Mouse (Mus musculus): ENCODE results near the gene Etv2. TPM values are rescaled to one million over a fixed set of nuclear protein-coding genes. Genes with fewer than 3 reads are reported as not detected.
A peak's percentile ranks its signal among the peaks of the same experiment; 100 is the strongest.

Etv2 gene
- polyA plus RNA-seq, 1 experiment from 2014 or later: not detected

DNA sequence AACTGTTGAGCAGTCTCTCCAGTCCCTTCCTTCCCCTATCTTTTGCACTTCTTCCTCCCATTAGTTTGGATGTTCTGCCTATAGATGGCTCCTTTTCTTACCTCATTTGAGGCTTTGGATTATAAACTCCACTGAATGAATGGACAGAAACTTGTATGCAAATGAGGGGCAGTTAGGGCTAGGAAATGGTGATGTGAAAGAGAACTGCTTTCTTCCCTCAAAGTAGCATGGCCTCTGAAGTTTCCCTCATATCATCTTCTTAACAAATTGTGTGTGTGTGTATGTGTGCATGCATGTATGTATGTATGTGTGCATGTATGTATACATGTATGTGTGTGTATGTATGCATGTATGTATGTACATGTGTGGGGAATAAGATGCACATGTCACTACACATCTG is 6.6 kb downstream of the Etv2 start:
- H3K4me1 ChIP-seq (ENCODE audit: insufficient read depth): 0 out of 2 replicates have a peak, but pooled peaks cover 5% of the 10 kb centered on the region
- peaks cover 6% of the 10 kb centered on the region; the same call in 1 of the 2 replicates for H3K36me3 ChIP-seq (ENCODE audit: insufficient read depth)
- TF ChIP-seq CTCF (IDR thresholded peaks at IDR 0.05; ENCODE audit: low read depth): no peak
- H3K27me3 ChIP-seq (ENCODE audit: insufficient read depth, low read length): peaks cover 20% of the 10 kb centered on the region
- no peak overlapping the region for H3K27ac ChIP-seq (ENCODE audit: low read depth)
- DNase-seq (no peak), ATAC-seq (ENCODE audit: insufficient read depth) (no peak)
- no peak overlapping the region for H3K4me2 ChIP-seq
- H3K9me3 ChIP-seq (ENCODE audit: low read depth, low read length): no peaks in the 10 kb centered on the region
- no peak overlapping the region for H3K4me3 ChIP-seq (ENCODE audit: low read depth, low read length)
- no peak overlapping the region for H3K9ac ChIP-seq

DNA sequence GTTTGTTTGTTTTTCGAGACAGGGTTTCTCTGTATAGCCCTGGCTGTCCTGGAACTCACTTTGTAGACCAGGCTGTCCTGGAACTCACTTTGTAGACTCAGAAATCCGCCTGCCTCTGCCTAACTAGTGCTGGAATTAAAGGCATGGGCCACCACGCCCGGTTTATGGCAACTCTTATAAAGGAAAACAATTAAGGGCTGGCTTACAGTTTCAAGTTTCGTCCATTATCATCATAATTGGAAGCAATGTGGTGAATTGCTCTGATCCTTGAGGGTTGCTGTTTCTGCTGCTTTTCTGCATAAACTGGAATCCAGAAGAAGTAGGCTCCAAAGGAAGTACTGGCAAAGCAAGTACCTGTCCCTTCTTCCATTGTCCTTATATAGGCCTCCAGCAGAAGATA is 9.0 kb downstream of the Etv2 start:
- 72% methylated on average over 5 of the region's 5 CpGs for WGBS
- TF ChIP-seq CTCF (IDR thresholded peaks at IDR 0.05; ENCODE audit: low read depth): no peak
- H3K4me2 ChIP-seq: peak overlapping the region; percentile 68; the same call in 1 of the 2 replicates

DNA sequence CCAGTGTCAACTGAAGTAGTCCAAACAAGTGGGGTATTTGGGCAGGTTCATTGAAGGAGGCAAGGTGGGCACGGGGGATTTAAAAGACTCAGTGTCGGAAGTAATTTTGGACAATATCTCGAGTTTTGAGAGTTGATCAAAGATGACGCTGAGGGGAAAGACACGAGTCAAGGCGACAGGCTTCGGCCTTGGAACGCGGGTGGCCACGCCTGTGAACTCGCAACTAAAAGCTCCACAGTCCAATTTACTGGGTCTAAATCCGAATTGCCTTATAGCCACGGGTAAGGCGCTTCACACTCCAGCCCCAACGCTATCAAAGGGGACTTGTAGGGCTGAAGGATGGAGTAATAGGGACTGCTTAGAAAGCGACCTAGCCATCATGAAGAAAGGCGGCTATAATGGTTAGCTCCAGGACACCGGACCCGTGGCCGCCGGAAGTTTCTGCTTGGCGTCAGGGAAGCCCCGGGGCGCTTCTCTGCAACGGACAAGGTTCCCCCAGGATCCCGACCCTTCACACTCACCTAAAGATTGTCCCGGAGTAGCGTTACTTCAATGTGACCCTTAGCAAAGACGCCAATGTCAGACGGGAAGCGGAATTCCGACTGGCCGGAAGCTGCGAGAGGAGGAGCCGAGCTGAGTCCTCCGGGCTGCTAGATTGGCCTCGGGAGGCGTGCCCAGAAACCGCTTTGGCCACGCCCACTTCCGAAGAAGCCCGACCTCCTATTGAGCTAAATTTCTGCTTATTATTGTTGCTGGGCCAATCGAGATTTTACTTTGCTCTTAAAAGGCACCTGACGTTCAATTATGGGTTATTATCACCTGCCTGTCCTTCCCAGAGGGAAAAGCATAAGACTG is 9.9 kb downstream of the Etv2 start, which contains the start of gene Cox6b1:
Cox6b1 (minus strand) TSS at position 622 of the 855 bp plus-strand sequence.
- H3K9ac ChIP-seq: peak within 1 kb of the TSS; percentile 89
- H3K27ac ChIP-seq (ENCODE audit: low read depth): peak within 1 kb of the TSS; percentile 25; the same call in 1 of the 2 replicates
- peak; percentile 96 for ATAC-seq (ENCODE audit: insufficient read depth)
- H3K9me3 ChIP-seq (ENCODE audit: low read depth, low read length): no peaks in the 10 kb centered on the region
- H3K27me3 ChIP-seq (ENCODE audit: insufficient read depth, low read length): no peaks in the 10 kb centered on the region
- peak within 1 kb of the TSS; percentile 91 for H3K4me3 ChIP-seq (ENCODE audit: low read depth, low read length)
- WGBS: 2% methylated on average over 44 of the region's 44 CpGs
- no peak for TF ChIP-seq CTCF (IDR thresholded peaks at IDR 0.05; ENCODE audit: low read depth)
- peaks cover 35% of the 10 kb centered on the region for H3K36me3 ChIP-seq (ENCODE audit: insufficient read depth)
- peak within 1 kb of the TSS; percentile 68 for H3K4me2 ChIP-seq
- 0 out of 2 replicates have a peak, but pooled peaks cover 5% of the 10 kb centered on the region for H3K4me1 ChIP-seq (ENCODE audit: insufficient read depth)
- peak; percentile 97 for DNase-seq

More for the DNA sequence above, 9.0 kb downstream of the Etv2 start:
- Histone ChIP-seq H3K36me3 (ENCODE audit: insufficient read depth) (peaks cover 29% of the 10 kb centered on the region), H3K4me3 (ENCODE audit: low read depth, low read length) (peak overlapping the region; percentile 91; the same call in 1 of the 2 replicates), H3K9me3 (ENCODE audit: low read depth, low read length) (no peaks in the 10 kb centered on the region), H3K27ac (ENCODE audit: low read depth) (no peak overlapping the region), H3K4me1 (ENCODE audit: insufficient read depth) (0 out of 2 replicates have a peak, but pooled peaks cover 5% of the 10 kb centered on the region), H3K27me3 (ENCODE audit: insufficient read depth, low read length) (no peaks in the 10 kb centered on the region; the same call in 1 of the 2 replicates), H3K9ac (no peak overlapping the region)
- ATAC-seq (ENCODE audit: insufficient read depth) (no peak), DNase-seq (no peak)

DNA sequence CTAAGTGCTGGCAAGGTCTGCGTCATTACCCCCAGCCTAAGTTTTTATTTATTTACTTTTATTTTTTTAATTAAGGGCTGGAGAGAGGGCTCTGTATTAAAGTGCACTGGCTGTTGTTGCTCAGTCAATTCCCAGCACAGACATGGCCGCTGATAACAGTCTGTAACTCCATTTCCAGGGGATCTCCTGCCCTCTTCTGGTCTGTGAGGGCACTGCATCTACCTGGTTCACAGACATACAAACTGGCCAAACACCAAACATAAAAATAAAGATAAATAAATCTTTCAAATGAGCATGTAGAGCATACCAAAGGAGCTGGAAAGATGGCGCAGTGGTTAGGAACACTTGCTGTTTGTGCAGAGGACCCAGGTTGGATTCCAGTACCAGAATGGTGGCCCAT is 16.4 kb downstream of the Etv2 start:
- peaks cover 80% of the 10 kb centered on the region for H3K36me3 ChIP-seq (ENCODE audit: insufficient read depth)
- no peak overlapping the region for H3K9ac ChIP-seq
- H3K4me2 ChIP-seq: no peak overlapping the region
- peak; percentile 61 for TF ChIP-seq CTCF (IDR thresholded peaks at IDR 0.05; ENCODE audit: low read depth)
- DNase-seq (peak; percentile 51), ATAC-seq (ENCODE audit: insufficient read depth) (no peak)
- no peaks in the 10 kb centered on the region for H3K9me3 ChIP-seq (ENCODE audit: low read depth, low read length)
- 92% methylated on average over 3 of the region's 3 CpGs for WGBS
- no peak overlapping the region for H3K27ac ChIP-seq (ENCODE audit: low read depth)
- H3K4me1 ChIP-seq (ENCODE audit: insufficient read depth): no peaks in the 10 kb centered on the region
- H3K27me3 ChIP-seq (ENCODE audit: insufficient read depth, low read length): no peaks in the 10 kb centered on the region
- no peak overlapping the region for H3K4me3 ChIP-seq (ENCODE audit: low read depth, low read length)

DNA sequence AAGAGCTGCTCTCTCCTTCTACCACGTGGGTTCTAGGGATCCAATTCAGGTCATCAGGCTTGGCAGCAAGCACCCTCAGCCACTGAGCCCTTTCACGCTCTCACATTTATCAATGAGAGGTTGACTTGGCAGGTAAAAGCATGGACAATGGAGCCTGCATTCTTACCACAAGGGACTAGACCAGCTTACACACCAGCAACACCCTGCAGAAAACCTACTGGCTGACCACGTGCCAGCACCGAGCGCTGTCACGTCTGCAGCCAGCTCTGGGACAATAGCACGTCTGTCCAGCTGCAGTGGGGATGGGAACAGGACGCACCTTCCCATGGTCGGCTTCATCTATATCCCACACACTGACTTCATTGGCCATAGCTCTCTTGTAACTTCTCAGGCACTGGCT is 17.0 kb downstream of the Etv2 start:
- Histone ChIP-seq H3K9me3 (ENCODE audit: low read depth, low read length) (no peaks in the 10 kb centered on the region), H3K27me3 (ENCODE audit: insufficient read depth, low read length) (no peaks in the 10 kb centered on the region), H3K4me3 (ENCODE audit: low read depth, low read length) (no peak overlapping the region), H3K4me2 (no peak overlapping the region), H3K36me3 (ENCODE audit: insufficient read depth) (peaks cover 75% of the 10 kb centered on the region), H3K27ac (ENCODE audit: low read depth) (no peak overlapping the region), H3K4me1 (ENCODE audit: insufficient read depth) (no peaks in the 10 kb centered on the region), H3K9ac (no peak overlapping the region)
- no peak for DNase-seq
- WGBS: 92% methylated on average over 9 of the region's 9 CpGs
- no peak for TF ChIP-seq CTCF (IDR thresholded peaks at IDR 0.05; ENCODE audit: low read depth)
- ATAC-seq (ENCODE audit: insufficient read depth): no peak

DNA sequence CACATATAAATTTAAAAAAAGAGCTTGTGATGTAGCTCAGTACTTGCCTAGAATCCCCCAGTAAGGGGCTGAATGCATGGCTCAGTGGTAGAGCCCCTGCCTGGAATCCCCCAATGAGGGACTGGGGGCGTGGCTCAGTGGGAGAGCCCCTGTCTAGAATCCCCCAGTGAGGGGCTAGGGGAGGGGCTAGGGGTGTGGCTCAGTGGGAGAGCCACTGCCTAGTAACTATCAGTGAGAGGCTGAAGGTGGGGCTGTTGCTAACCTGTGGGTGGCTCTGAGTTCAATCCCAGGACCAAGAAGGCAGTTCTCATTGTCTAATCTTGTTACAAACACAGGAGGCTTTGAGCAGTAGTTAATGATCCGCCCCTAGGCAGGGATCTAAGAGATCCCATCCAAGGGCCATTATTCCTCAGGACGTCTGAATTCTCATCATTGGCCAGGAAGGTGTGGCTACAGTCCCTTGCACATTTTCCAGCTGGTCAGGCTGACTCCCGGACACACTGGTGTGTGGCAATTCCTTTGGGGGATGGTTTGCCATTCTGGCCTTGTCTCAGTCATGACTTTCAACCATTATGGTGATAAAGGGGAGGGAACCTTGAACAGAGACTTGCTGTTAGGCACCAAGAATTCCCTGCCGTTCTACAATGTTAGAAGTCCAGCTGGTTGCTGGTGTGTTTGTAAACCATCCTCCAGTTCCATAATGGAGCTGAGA is 20.4 kb downstream of the Etv2 start:
- no peak overlapping the region for H3K9ac ChIP-seq
- H3K9me3 ChIP-seq (ENCODE audit: low read depth, low read length): no peaks in the 10 kb centered on the region
- ATAC-seq (ENCODE audit: insufficient read depth) (no peak), DNase-seq (no peak)
- WGBS: 62% methylated on average over 5 of the region's 5 CpGs
- H3K27me3 ChIP-seq (ENCODE audit: insufficient read depth, low read length): no peaks in the 10 kb centered on the region
- H3K4me2 ChIP-seq: no peak overlapping the region
- H3K4me1 ChIP-seq (ENCODE audit: insufficient read depth): no peaks in the 10 kb centered on the region
- no peak overlapping the region for H3K4me3 ChIP-seq (ENCODE audit: low read depth, low read length)
- no peak for TF ChIP-seq CTCF (IDR thresholded peaks at IDR 0.05; ENCODE audit: low read depth)
- H3K27ac ChIP-seq (ENCODE audit: low read depth): no peak overlapping the region
- H3K36me3 ChIP-seq (ENCODE audit: insufficient read depth): peaks cover 47% of the 10 kb centered on the region

DNA sequence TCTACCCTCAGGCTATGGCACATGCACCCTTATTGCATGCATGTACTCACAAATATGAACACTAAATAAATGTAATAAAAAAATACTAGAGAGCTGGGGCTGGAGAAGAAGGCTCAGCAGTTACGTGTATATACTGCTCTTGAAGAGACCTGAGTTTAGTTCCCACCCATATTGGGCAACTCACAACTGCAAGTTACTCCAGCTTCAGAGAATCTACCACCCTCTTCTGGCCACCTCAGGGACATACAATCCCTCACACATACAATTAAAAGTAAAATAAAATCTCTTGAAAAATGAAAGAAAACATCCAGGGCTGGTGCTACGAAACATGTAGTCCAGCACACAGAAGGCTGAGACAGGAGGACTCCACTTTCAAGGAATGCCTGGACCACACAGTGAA is 21.2 kb downstream of the Etv2 start:
- no peaks in the 10 kb centered on the region for H3K4me1 ChIP-seq (ENCODE audit: insufficient read depth)
- peak; percentile 42 for TF ChIP-seq CTCF (IDR thresholded peaks at IDR 0.05; ENCODE audit: low read depth)
- peaks cover 41% of the 10 kb centered on the region for H3K36me3 ChIP-seq (ENCODE audit: insufficient read depth)
- no peak overlapping the region for H3K27ac ChIP-seq (ENCODE audit: low read depth)
- no peak overlapping the region for H3K9ac ChIP-seq
- no peaks in the 10 kb centered on the region for H3K9me3 ChIP-seq (ENCODE audit: low read depth, low read length)
- ATAC-seq (ENCODE audit: insufficient read depth): no peak
- no peaks in the 10 kb centered on the region for H3K27me3 ChIP-seq (ENCODE audit: insufficient read depth, low read length)
- no peak overlapping the region for H3K4me3 ChIP-seq (ENCODE audit: low read depth, low read length)
- H3K4me2 ChIP-seq: no peak overlapping the region
- WGBS: 73% methylated on average over 2 of the region's 2 CpGs
- peak; percentile 51 for DNase-seq
